35 mouse cellular contexts compared by ENCODE assay signal in genomic region chr8:77041214-77041613, GRCm38 (mm10).
"Had no signal": no experiment of that assay in that cellular context is flagged by ENCODE, and none has a peak within 500 bp of the region (broad histone marks: within the 10 kb centered on the region; RNA-seq: fewer than 3 reads in every experiment).

No protein-coding gene starts in this region.

- H3K9ac ChIP-seq: heart, embryonic 12.5 days; heart, embryonic 13.5 days; heart, embryonic 15.5 days; hindbrain, embryonic 13.5 days; hindbrain, embryonic 14.5 days; hindbrain, embryonic 15.5 days; intestine, embryonic 15.5 days; kidney, embryonic 15.5 days had no signal

- DNase-seq: heart, postnatal 10 days; heart, postnatal 14 days; heart, postnatal 36 days; heart, postnatal 4 days; kidney, adult 11 months; kidney, adult 18-20 months; kidney, adult 2 months; kidney, adult 8-10 months; kidney, adult 9 months; kidney, postnatal 10 days; kidney, postnatal 14 days; kidney, postnatal 25 days; kidney, postnatal 36 days; kidney, postnatal 4 days; layer of hippocampus, adult 9-11 months; layer of hippocampus, postnatal 36 days had no signal

- H3K4me2 ChIP-seq: heart, embryonic 11.5 days; heart, embryonic 12.5 days; heart, embryonic 13.5 days; heart, embryonic 15.5 days; hindbrain, embryonic 13.5 days; hindbrain, embryonic 14.5 days; hindbrain, embryonic 15.5 days; intestine, embryonic 15.5 days; kidney, embryonic 15.5 days had no signal

- ATAC-seq: hindbrain, embryonic 16.5 days; hindbrain, postnatal 0 days; inflammation-experienced regulatory T-cells, adult 6 months; intestine, embryonic 15.5 days; intestine, embryonic 16.5 days; intestine, postnatal 0 days had no signal

- H3K4me1 ChIP-seq: heart, embryonic 10.5 days; heart, embryonic 15.5 days; hindbrain, embryonic 10.5 days; hindbrain, embryonic 13.5 days; hindbrain, embryonic 15.5 days; intestine, embryonic 15.5 days; kidney, embryonic 15.5 days had no signal

- H3K27ac ChIP-seq: heart, embryonic 10.5 days; heart, embryonic 13.5 days; heart, embryonic 15.5 days; hindbrain, embryonic 10.5 days; hindbrain, embryonic 13.5 days; hindbrain, embryonic 14.5 days; hindbrain, embryonic 15.5 days; hindbrain, postnatal 0 days; intestine, embryonic 15.5 days; kidney, embryonic 15.5 days; kidney, postnatal 0 days; layer of hippocampus, adult 2 months; left cerebral cortex, adult 2 months had no signal

- H3K36me3 ChIP-seq: heart, embryonic 10.5 days; heart, embryonic 12.5 days; heart, embryonic 13.5 days; heart, embryonic 15.5 days; hindbrain, embryonic 10.5 days; hindbrain, embryonic 13.5 days; hindbrain, embryonic 15.5 days; intestine, embryonic 15.5 days; kidney, embryonic 15.5 days had no signal

- H3K4me3 ChIP-seq: heart, embryonic 10.5 days; heart, embryonic 12.5 days; heart, embryonic 13.5 days; heart, embryonic 15.5 days; hindbrain, embryonic 10.5 days; hindbrain, embryonic 13.5 days; hindbrain, embryonic 15.5 days; intestine, embryonic 15.5 days; kidney, embryonic 15.5 days; layer of hippocampus, adult 2 months; left cerebral cortex, adult 2 months had no signal

- H3K27me3 ChIP-seq: heart, embryonic 12.5 days; heart, embryonic 13.5 days; heart, embryonic 15.5 days; hindbrain, embryonic 13.5 days; hindbrain, embryonic 15.5 days; intestine, embryonic 15.5 days; kidney, embryonic 15.5 days had no signal

- H3K9me3 ChIP-seq: heart, embryonic 10.5 days; heart, embryonic 12.5 days; heart, embryonic 13.5 days; heart, embryonic 15.5 days; hindbrain, embryonic 10.5 days; hindbrain, embryonic 13.5 days; hindbrain, embryonic 15.5 days; intestine, embryonic 15.5 days; kidney, embryonic 15.5 days had no signal
